Mouse (Mus musculus) liver, embryonic 16.5 days (tissue): ENCODE data around the gene Ucn2. TPM values are rescaled to one million over a fixed set of nuclear protein-coding genes. Genes with fewer than 3 reads are reported as not detected.

Experiments
- ATAC-seq: fragments of 200-750 bp; cut with Nextera tagmentation; 2 replicates; pipeline ENCODE4 v1.8.0; 2017; ENCODE audit warnings: low read depth, mild to moderate bottlenecking, moderate number of reproducible peaks, moderate library complexity
- H3K27ac ChIP-seq: fragments of 300-500 bp; sonication (generic); 2 replicates; pipeline ENCODE4 v1.5.1; 2014; ENCODE audit warnings: mild to moderate bottlenecking, low read length
- H3K27me3 ChIP-seq: fragments of 300-500 bp; sonication (generic); 2 replicates; pipeline ENCODE4 v1.6.1; 2014; ENCODE audit warnings: low read depth, low read length, mixed read lengths; ENCODE audit not compliant: control insufficient read depth, insufficient read depth
- H3K36me3 ChIP-seq: fragments of 300-500 bp; sonication (generic); 2 replicates; pipeline ENCODE4 v1.6.1; 2014; ENCODE audit warnings: mild to moderate bottlenecking; ENCODE audit not compliant: control insufficient read depth, insufficient read depth
- H3K4me1 ChIP-seq: fragments of 300-500 bp; sonication (generic); 2 replicates; pipeline ENCODE4 v1.6.1; 2014; ENCODE audit warnings: low read depth, low read length, mixed read lengths; ENCODE audit not compliant: control insufficient read depth
- H3K4me2 ChIP-seq: fragments of 300-500 bp; sonication (generic); 2 replicates; pipeline ENCODE4 v1.6.1; 2014; ENCODE audit warnings: low read depth, low read length, mixed read lengths
- H3K4me3 ChIP-seq: fragments of 300-500 bp; sonication (generic); 2 replicates; pipeline ENCODE4 v1.5.1; 2014; ENCODE audit warnings: low read depth, mild to moderate bottlenecking, low read length
- H3K9ac ChIP-seq: fragments of 300-500 bp; sonication (generic); 2 replicates; pipeline ENCODE4 v1.6.1; 2014; ENCODE audit warnings: low read depth, low read length
- H3K9me3 ChIP-seq: fragments of 300-500 bp; sonication (generic); replicated peaks from 2 replicates; pipeline ENCODE4 v1.6.1; 2016; ENCODE audit warnings: low read length; ENCODE audit not compliant: control insufficient read depth
- WGBS: fragments of 180-500 bp; shearing (Covaris S2); extraction: QIAGEN DNeasy Blood & Tissue Kit; methylation state at CpG from one replicate; pipeline ENCODE4 v1.1.7; 2014; ENCODE audit not compliant: insufficient replicate concordance; 5-methylcytosine and 5-hydroxymethylcytosine counted together
- polyA plus RNA-seq: library from polyadenylated mRNA; unstranded; fragments of >200 nt; fragmentation: Nextera tagmentation; extraction: Ambion mirVana; gene quantifications from 2 replicates; pipeline ENCODE4 v1.2.1, GENCODE M21; 2015

Gene Ucn2
- polyA plus RNA-seq, result not detected in 2 replicates

DNA sequence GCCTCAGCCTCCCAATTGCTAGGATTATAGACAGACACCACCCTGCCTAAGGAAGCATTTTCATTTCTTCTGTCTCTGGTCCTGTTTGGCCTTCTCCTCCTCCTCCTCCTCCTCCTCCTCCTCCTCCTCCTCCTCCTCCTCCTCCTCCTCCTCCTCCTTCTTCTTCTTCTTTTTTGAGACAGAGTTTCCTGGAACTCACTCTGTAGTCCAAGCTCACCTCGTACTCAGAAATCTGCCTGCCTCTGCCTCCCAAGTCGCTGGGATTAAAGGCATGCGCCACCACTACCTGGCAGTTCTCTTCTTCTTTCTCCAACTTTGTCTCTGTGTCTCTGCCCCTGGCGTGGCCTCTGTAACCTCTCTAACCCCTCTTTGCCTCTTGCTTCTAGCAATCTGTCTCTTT is at the start of gene Ucn2:
Ucn2 (plus strand) TSS at position 301 of the 400 bp plus-strand sequence.
- Histone ChIP-seq H3K4me2 (no peak within 1 kb of the TSS), H3K36me3 (no peaks in the 10 kb centered on the region), H3K9me3 (no peaks in the 10 kb centered on the region), H3K27me3 (no peaks in the 10 kb centered on the region), H3K4me3 (no peak within 1 kb of the TSS), H3K9ac (no peak within 1 kb of the TSS), H3K4me1 (peaks cover 14% of the 10 kb centered on the region), H3K27ac (no peak within 1 kb of the TSS)
- no peak for ATAC-seq
- 66% methylated on average over 4 of the region's 4 CpGs for WGBS

DNA sequence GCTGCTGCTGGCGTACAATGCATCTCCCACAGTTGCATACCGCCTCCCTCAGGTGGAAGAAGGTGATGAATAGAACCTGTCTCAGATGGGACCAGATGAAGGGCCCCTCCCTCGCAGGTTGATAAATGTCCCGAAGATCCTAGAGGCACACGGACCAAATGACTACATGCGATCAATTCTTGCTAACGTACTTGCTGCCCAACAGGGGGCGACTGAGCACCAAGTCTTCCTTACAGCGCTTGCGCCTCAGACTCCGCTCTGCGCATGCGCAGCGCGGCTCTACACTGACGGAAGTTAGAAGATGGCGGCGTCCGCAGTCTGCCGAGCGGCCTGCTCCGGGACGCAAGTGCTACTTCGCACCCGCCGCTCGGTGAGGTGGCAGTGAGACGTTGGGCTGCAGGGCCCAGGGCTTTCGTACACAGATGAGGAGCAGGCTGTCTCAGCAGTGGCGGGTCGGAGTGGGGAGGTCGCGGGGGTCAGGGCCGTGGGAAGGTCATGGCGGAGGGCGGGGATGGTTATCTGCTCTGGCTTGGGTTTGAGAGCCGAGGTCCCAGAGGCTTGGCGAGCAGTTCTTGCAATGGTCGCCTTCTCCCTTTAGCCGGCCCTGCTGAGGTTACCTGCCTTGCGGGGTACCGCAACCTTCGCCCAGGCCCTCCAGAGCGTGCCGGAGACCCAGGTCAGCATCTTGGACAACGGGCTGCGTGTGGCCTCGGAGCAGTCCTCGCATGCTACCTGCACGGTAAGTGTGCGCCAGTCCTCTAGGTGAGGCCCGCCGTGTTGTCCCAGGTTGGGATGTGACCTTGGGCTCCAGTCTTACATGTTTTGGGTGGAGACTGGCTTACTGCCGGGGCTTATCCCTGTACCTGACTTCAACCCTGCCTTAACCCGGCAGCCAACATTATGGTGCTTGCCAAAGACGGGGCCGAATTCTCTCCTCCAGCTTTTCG is 49.1 kb upstream of the Ucn2 start, which contains the start of gene Uqcrc1:
Uqcrc1 (plus strand) TSS at position 216 of the 947 bp plus-strand sequence.
- Histone ChIP-seq H3K36me3 (peaks cover 14% of the 10 kb centered on the region), H3K27me3 (no peaks in the 10 kb centered on the region), H3K9ac (peak within 1 kb of the TSS; percentile 93), H3K4me1 (peaks cover 7% of the 10 kb centered on the region), H3K4me2 (peak within 1 kb of the TSS; percentile 72), H3K9me3 (no peaks in the 10 kb centered on the region), H3K27ac (peak within 1 kb of the TSS; percentile 73), H3K4me3 (peak within 1 kb of the TSS; percentile 94)
- peak; percentile 85 for ATAC-seq
- under 1% methylated on average over 58 of the region's 58 CpGs for WGBS

DNA sequence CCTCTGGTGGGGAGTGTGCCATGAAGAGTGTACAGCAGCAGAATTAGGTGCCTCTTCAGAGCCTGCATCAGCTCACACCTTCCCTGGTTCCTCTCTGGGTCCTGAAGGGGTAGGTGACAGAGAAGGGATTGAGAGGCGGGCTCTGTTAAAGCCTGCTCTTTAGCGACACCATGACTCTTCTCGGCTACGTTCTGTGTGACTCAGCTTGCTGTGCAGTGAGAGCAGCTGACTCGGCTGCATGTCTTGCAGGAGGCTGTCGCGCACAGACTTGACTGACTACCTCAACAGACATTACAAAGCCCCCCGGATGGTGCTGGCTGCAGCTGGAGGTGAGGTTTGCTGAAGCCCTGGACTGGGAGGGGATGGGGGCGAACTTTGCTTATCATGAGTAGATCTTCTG is 40.7 kb upstream of the Ucn2 start:
- Histone ChIP-seq H3K27me3 (no peaks in the 10 kb centered on the region), H3K4me3 (no peak overlapping the region), H3K27ac (no peak overlapping the region), H3K4me1 (no peaks in the 10 kb centered on the region; the same call in 1 of the 2 replicates), H3K4me2 (no peak overlapping the region), H3K9me3 (no peaks in the 10 kb centered on the region), H3K9ac (no peak overlapping the region), H3K36me3 (peaks cover 64% of the 10 kb centered on the region)
- 78% methylated on average over 9 of the region's 9 CpGs for WGBS
- ATAC-seq, result no peak

DNA sequence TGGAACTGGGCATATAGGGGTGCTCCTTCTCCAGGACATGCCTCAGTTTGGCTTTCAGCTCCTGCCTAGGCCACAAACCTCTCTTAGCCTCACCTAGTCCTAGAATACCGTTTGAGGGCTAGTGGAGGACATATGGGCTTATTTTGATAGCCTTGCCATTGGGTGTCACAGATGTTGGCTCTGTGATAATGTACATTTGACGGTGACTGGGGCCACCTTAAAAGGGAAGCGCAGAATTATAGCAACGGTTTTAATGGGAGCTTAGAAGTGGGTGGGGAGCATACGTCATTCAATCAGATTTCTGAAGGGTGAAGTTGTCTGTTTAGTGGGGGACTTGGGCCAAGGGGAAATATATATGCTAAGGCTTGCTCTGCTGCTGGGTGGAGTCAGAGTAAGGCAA is 40.2 kb upstream of the Ucn2 start:
- Histone ChIP-seq H3K36me3 (peaks cover 64% of the 10 kb centered on the region), H3K4me3 (no peak overlapping the region), H3K9ac (no peak overlapping the region), H3K27me3 (no peaks in the 10 kb centered on the region), H3K4me2 (no peak overlapping the region), H3K27ac (no peak overlapping the region), H3K4me1 (no peaks in the 10 kb centered on the region; the same call in 1 of the 2 replicates), H3K9me3 (no peaks in the 10 kb centered on the region)
- no peak for ATAC-seq
- WGBS, result 43% methylated on average over 5 of the region's 5 CpGs

DNA sequence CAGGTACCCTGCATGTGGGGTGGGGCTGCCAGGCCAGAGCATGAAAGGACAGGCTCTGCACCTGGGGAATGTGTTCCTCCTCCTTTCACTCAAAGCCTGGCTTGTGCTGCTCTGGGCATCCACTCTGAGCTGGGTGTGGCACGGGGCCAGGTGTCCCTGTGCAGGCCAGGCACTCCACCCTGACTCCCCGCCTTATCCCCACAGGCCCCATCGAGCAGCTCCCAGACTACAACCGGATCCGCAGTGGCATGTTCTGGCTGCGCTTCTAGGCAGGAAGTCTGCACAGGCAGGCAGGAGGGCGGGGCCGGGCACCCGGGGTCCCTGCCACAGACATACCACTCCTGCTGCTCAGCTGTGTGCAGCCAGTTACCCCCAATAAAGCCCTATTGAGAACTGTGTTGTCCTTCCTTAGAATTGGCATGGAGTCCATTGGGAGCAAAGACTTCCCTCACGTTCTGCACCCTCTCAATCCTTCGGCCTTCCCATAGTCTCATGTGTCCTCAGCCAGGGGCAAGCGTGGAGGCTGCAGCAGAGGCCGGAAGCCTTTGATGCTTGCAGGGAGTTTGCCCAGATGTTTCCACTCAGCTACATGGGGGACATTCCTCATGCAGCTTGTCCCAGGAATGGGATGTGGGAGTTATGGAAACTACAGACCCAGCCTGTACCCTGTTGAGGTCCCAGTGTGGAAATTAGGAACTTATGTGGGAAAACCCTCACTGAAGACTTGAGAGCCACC is 36.4 kb upstream of the Ucn2 start:
- peaks cover 47% of the 10 kb centered on the region for H3K36me3 ChIP-seq
- no peaks in the 10 kb centered on the region for H3K9me3 ChIP-seq
- no peak for ATAC-seq
- H3K4me3 ChIP-seq, result no peak overlapping the region
- no peak overlapping the region for H3K9ac ChIP-seq
- WGBS, result 77% methylated on average over 13 of the region's 13 CpGs
- no peak overlapping the region for H3K4me2 ChIP-seq
- H3K4me1 ChIP-seq, result no peaks in the 10 kb centered on the region; the same call in 1 of the 2 replicates
- no peak overlapping the region for H3K27ac ChIP-seq
- H3K27me3 ChIP-seq, result peaks cover 19% of the 10 kb centered on the region

DNA sequence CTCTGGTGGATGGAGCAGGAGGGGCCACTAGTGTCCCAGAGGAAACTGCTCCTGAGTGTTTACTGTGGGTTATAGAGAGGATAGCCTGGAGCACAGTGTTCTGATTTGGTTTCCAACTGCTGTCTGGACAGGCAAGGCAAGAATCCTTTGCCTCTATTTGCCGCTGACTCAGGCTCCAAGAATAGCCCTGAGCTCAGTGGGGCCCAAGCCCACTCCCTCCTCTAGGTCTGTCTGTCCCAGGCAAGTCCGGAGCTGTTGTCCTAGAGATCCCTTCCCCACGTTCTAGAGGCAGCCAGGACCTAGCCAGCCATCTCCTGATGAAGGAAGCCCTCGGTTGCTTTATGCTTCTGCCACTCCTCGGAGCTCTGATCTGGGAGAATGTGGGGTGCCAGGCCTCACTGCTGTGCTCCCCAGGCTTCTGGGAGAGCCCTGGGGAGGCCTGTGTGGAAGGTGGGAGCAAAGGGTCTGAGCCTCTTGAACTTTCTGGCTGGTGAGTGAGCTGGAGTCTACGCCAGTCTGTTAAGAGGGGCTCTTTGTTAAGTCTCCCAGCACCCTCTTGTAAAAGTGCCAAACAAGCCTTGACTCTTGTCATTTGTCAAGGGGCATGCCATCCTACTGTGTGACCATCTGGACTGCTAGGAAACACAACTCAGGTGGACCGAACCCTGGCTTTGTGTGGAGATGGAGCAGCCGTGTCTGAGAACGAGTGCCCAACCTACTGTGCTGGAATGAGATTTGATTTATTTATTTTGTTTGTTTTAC is 35.7 kb upstream of the Ucn2 start:
- Histone ChIP-seq H3K27me3 (peaks cover 20% of the 10 kb centered on the region), H3K4me1 (no peaks in the 10 kb centered on the region; the same call in 1 of the 2 replicates), H3K36me3 (peaks cover 40% of the 10 kb centered on the region), H3K9me3 (no peaks in the 10 kb centered on the region), H3K4me2 (no peak overlapping the region), H3K9ac (no peak overlapping the region), H3K4me3 (no peak overlapping the region), H3K27ac (no peak overlapping the region)
- no peak for ATAC-seq
- WGBS, result 80% methylated on average over 9 of the region's 9 CpGs

DNA sequence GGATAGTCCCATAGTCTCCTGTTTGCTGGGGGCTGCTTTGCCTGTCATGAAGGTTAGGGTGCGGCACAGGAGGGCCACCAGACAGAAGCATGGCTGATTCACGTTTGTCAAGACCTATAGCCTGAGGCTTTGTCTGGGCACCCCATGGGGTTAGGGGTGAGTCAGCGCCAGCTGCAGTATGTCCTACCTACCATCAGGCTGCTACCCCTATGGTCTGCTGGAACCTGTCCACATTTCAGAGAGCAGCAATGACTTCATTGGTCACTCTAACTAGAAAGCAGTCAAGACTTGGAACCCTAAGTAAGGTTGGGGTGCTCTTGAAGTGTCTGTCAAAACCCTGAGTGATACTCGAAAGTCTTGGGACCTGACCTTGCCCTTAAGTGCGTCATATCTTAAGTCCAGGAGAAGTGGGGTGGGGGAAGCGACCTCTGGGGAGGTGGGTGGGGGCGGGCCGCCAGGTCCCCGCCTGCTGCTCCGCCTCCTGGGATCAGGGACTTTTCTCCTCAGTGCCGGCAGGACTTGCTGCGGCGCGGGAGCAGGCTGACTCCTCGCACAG is 32.7 kb upstream of the Ucn2 start, which contains the start of gene Col7a1:
Col7a1 (plus strand) TSS at position 506 of the 556 bp plus-strand sequence.
- ATAC-seq, result no peak
- no peak within 1 kb of the TSS for H3K4me2 ChIP-seq
- no peaks in the 10 kb centered on the region for H3K9me3 ChIP-seq
- H3K27ac ChIP-seq, result no peak within 1 kb of the TSS
- peaks cover 18% of the 10 kb centered on the region for H3K36me3 ChIP-seq
- WGBS, result 11% methylated on average over 15 of the region's 15 CpGs
- H3K27me3 ChIP-seq, result peaks cover 20% of the 10 kb centered on the region
- H3K4me1 ChIP-seq, result no peaks in the 10 kb centered on the region
- H3K9ac ChIP-seq, result no peak within 1 kb of the TSS
- H3K4me3 ChIP-seq, result no peak within 1 kb of the TSS

DNA sequence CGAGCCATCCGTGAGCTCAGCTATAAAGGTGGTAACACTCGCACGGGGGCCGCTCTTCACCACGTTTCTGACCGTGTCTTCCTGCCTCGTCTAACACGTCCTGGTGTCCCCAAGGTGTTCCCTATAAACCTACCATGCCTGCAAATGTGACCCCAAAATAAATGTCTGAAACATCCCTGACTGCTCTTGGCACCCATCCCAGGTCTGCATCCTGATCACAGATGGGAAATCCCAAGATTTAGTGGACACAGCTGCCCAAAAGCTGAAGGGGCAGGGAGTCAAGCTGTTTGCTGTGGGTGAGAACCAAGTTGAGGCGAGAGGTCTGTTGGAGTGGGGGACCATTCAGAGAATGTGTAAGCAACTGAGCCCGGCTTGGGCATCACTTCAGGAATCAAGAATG is 30.6 kb upstream of the Ucn2 start:
- no peak for ATAC-seq
- Histone ChIP-seq H3K4me3 (no peak overlapping the region), H3K4me2 (no peak overlapping the region), H3K9ac (no peak overlapping the region), H3K9me3 (no peaks in the 10 kb centered on the region), H3K27me3 (peaks cover 20% of the 10 kb centered on the region), H3K27ac (no peak overlapping the region), H3K4me1 (no peaks in the 10 kb centered on the region), H3K36me3 (no peaks in the 10 kb centered on the region)
- 79% methylated on average over 11 of the region's 11 CpGs for WGBS
